Mouse (Mus musculus) megakaryocyte, embryonic 14.5 days (primary cell): ENCODE data around the gene Sorbs2. TPM values are rescaled to one million over a fixed set of nuclear protein-coding genes. Genes with fewer than 3 reads are reported as not detected.

Source experiments
- H3K27me3 ChIP-seq: replicated peaks from 2 replicates; pipeline ENCODE3; 2012; ENCODE audit warnings: inconsistent platforms
- H3K36me3 ChIP-seq: replicated peaks from 2 replicates; pipeline ENCODE3; 2012; ENCODE audit warnings: low read length, inconsistent platforms, mixed read lengths
- H3K4me1 ChIP-seq: 2 replicates; pipeline ENCODE4 v1.6.1; 2012; ENCODE audit warnings: inconsistent platforms
- H3K4me3 ChIP-seq: replicated peaks from 2 replicates; pipeline ENCODE3; 2012; ENCODE audit warnings: moderate library complexity, mild to moderate bottlenecking, inconsistent platforms
- H3K9me3 ChIP-seq: 2 replicates; pipeline ENCODE4 v1.6.1; 2012; ENCODE audit warnings: inconsistent platforms
- FLI1 ChIP-seq: IDR thresholded peaks from 2 replicates; pipeline ENCODE4 v1.6.1; 2012; ENCODE audit warnings: low read length, inconsistent platforms, mixed read lengths
- GATA1 ChIP-seq: IDR thresholded peaks from 3 replicates; pipeline ENCODE4 v1.6.1; 2012; ENCODE audit warnings: mixed read lengths, low read length, inconsistent platforms, borderline replicate concordance
- polyA plus RNA-seq: library from polyadenylated mRNA; stranded (reverse); fragments of >175 nt; gene quantifications from 2 replicates; pipeline ENCODE4 v1.2.3, GENCODE M21; 2012; ENCODE audit warnings: low replicate concordance; ENCODE audit not compliant: insufficient read depth

Sorbs2 gene
- polyA plus RNA-seq, 1 experiment, result not detected

DNA sequence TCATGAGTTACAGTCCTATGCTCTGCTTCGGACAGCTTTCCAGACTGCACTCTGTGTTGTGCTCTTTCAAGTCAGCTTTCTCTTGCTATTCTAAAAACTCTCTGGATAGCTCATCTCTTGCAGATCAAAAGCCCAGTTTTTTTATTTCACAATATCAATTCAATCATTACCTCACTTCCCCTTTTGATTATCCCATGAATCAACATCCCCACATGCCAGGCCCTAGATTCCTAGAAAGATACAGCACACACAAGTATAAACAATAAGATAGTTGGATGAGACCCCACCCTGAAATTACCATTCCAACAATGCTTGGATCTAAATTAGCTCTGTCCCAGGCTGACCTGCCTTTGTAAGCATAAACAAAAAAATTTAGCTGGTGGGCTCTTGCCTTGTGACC, 57.6 kb downstream of the Sorbs2 start:
- H3K9me3 ChIP-seq, result peaks cover 40% of the 10 kb centered on the region
- no peak overlapping the region for H3K4me3 ChIP-seq
- no peaks in the 10 kb centered on the region for H3K27me3 ChIP-seq
- H3K36me3 ChIP-seq, result no peaks in the 10 kb centered on the region
- H3K4me1 ChIP-seq, result no peaks in the 10 kb centered on the region
- no peak for TF ChIP-seq FLI1
- no peak for TF ChIP-seq GATA1

DNA sequence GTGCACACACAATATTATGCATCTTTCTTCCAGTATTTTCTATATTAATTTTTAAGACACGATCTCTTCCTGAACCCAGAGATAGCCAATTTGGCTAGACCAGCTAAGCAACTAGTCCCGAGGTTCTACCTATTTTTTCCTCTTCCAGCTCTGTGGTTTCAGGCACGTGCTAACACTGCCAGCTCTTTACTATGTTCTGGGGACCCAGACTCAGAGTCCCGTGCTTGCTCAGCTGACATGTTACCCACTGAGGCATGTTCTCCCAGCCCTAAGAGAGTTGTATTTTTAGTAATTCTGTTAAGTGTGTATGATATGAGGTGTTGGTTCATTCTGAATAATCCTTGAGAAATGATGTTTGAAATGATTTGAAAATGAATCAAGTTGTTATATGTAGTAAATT, 62.5 kb downstream of the Sorbs2 start:
- Histone ChIP-seq H3K4me3 (no peak overlapping the region), H3K4me1 (no peaks in the 10 kb centered on the region), H3K27me3 (no peaks in the 10 kb centered on the region), H3K9me3 (peaks cover 13% of the 10 kb centered on the region; the same call in 1 of the 2 replicates), H3K36me3 (no peaks in the 10 kb centered on the region)
- no peak for TF ChIP-seq FLI1
- TF ChIP-seq GATA1, result no peak

GRCm38 (mm10) chr8:45579714-45580543, 72.3 kb downstream of the Sorbs2 start:
- peak overlapping the region; percentile 28 for H3K4me3 ChIP-seq

DNA sequence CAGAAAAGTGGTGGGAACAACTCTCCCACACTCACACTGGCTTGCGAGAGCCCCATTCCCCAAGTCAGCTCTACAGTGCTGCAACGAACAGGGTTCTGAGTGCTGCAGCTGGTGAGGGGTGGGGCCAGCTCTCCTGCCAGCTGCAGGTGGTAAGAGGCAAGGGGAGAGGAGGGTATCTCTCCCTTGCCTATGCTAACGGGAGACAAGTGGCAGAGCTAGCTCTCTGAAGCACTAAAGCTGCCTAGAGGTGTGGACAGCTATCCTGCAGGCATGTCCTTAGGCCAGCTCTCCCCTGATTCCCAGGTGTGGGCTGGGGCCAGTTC, 72.9 kb downstream of the Sorbs2 start:
- Histone ChIP-seq H3K36me3 (no peaks in the 10 kb centered on the region), H3K27me3 (no peaks in the 10 kb centered on the region), H3K4me1 (no peaks in the 10 kb centered on the region), H3K4me3 (peak overlapping the region; percentile 28), H3K9me3 (peaks cover 14% of the 10 kb centered on the region)
- TF ChIP-seq FLI1, result no peak
- TF ChIP-seq GATA1, result no peak

More at GRCm38 (mm10) chr8:45579714-45580543, 72.3 kb downstream of the Sorbs2 start:
- Histone ChIP-seq H3K9me3 (peaks cover 14% of the 10 kb centered on the region), H3K36me3 (no peaks in the 10 kb centered on the region), H3K27me3 (no peaks in the 10 kb centered on the region), H3K4me1 (no peaks in the 10 kb centered on the region)
- TF ChIP-seq FLI1 (no peak), GATA1 (no peak)

GRCm38 (mm10) chr8:45583856-45584255, 76.3 kb downstream of the Sorbs2 start:
- no peaks in the 10 kb centered on the region for H3K36me3 ChIP-seq
- H3K4me3 ChIP-seq, result no peak overlapping the region
- H3K9me3 ChIP-seq, result peaks cover 23% of the 10 kb centered on the region
- no peaks in the 10 kb centered on the region for H3K27me3 ChIP-seq
- TF ChIP-seq FLI1 (no peak), GATA1 (no peak)
- H3K4me1 ChIP-seq, result no peaks in the 10 kb centered on the region

DNA sequence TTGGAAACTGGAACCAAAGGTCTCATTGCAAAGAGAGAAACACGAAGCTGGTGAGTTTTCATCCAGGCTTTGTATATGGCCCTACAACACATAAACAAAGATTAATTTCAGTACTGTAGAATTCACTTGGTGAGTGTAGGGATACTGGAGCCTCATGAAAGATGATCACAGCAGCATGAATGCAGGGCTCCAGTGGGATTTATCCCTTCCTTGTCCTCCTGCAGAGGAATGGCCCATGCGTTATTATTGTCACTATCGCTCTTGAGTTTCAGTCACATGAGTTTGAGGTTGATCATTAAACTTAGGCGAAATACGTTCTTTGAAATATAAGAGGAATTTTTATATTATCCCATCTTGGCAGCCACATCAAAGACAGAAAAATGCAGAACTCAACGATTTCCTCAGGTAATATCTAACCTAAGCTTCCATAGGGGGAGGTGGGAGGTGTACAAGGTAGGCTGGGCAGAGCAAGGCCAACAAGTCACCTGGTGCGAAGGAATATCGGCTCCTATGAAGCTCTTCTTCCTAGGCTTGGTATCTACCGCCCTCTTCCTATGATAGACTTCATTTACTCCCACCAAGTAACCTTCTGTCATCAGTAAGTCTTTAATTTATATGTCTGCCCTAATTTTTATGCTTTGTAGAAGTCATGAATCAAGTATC, 76.9 kb downstream of the Sorbs2 start:
- TF ChIP-seq FLI1, result no peak
- no peak for TF ChIP-seq GATA1
- Histone ChIP-seq H3K9me3 (peaks cover 23% of the 10 kb centered on the region), H3K4me3 (no peak overlapping the region), H3K4me1 (no peaks in the 10 kb centered on the region), H3K27me3 (no peaks in the 10 kb centered on the region), H3K36me3 (no peaks in the 10 kb centered on the region)

- Histone ChIP-seq H3K9me3 (peaks cover 20% of the 10 kb centered on the region), H3K4me1 (no peaks in the 10 kb centered on the region), H3K27me3 (no peaks in the 10 kb centered on the region), H3K4me3 (no peak overlapping the region), H3K36me3 (no peaks in the 10 kb centered on the region)
- TF ChIP-seq FLI1 (no peak), GATA1 (no peak)
These were observed 77.6 kb downstream of the Sorbs2 start for GRCm38 (mm10) chr8:45585158-45585557.

GRCm38 (mm10) chr8:45587011-45587410, 79.4 kb downstream of the Sorbs2 start:
- H3K27me3 ChIP-seq, result no peaks in the 10 kb centered on the region
- H3K4me1 ChIP-seq, result no peaks in the 10 kb centered on the region
- peaks cover 9% of the 10 kb centered on the region; the same call in 1 of the 2 replicates for H3K9me3 ChIP-seq
- no peak overlapping the region for H3K4me3 ChIP-seq
- TF ChIP-seq GATA1, result no peak
- TF ChIP-seq FLI1, result no peak
- no peaks in the 10 kb centered on the region for H3K36me3 ChIP-seq

DNA sequence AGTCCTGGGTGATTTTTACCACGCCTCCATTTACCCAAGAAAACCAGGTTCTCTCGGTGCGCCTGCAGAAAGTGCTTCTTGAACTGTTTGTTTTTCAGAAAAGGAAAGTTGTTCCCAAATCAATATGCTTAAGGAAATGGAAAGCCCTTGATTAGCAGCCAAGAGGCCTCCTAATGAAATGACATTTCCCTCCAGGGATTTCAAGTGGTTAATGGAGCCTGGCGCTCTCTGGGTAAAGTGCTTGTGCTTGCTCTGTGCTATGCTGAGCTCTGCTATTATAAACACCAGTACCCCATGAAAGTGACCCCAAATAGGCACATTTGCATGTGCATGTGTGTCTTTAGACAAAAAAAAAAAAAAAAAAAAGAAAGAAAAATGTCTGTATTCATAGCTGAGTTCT, 84.3 kb downstream of the Sorbs2 start:
- no peaks in the 10 kb centered on the region for H3K27me3 ChIP-seq
- no peak for TF ChIP-seq GATA1
- no peak for TF ChIP-seq FLI1
- peaks cover 7% of the 10 kb centered on the region; the same call in 1 of the 2 replicates for H3K9me3 ChIP-seq
- H3K4me1 ChIP-seq, result no peaks in the 10 kb centered on the region
- H3K36me3 ChIP-seq, result no peaks in the 10 kb centered on the region
- no peak overlapping the region for H3K4me3 ChIP-seq

DNA sequence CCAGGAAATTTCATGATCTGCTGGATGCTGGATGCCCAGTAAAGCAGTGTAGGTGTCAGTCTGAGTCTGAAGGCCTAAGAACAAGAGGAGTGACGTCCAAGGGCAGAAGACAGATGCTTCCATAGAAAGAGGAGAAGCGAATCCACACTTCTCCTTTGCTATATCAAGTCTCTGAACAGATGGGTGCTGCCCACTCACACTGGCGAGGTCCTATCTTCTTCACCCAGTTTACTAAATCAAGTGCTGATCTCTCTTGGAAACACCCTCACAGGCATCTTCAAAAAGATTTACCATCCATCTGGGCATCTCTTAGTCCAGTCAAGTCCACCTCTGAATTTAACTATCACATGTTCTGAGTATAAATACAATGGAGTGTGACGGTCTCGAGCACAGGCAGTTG, 86.1 kb downstream of the Sorbs2 start:
- no peaks in the 10 kb centered on the region for H3K4me1 ChIP-seq
- peaks cover 6% of the 10 kb centered on the region for H3K9me3 ChIP-seq
- no peaks in the 10 kb centered on the region for H3K27me3 ChIP-seq
- H3K4me3 ChIP-seq, result no peak overlapping the region
- TF ChIP-seq GATA1 (no peak), FLI1 (no peak)
- no peaks in the 10 kb centered on the region for H3K36me3 ChIP-seq
